Mouse (Mus musculus): ENCODE data around the gene Per2. TPM values are rescaled to one million over a fixed set of nuclear protein-coding genes. Genes with fewer than 3 reads are reported as not detected.

The Per2 gene
- polyA plus RNA-seq, 1 experiment: 1.8 TPM

DNA sequence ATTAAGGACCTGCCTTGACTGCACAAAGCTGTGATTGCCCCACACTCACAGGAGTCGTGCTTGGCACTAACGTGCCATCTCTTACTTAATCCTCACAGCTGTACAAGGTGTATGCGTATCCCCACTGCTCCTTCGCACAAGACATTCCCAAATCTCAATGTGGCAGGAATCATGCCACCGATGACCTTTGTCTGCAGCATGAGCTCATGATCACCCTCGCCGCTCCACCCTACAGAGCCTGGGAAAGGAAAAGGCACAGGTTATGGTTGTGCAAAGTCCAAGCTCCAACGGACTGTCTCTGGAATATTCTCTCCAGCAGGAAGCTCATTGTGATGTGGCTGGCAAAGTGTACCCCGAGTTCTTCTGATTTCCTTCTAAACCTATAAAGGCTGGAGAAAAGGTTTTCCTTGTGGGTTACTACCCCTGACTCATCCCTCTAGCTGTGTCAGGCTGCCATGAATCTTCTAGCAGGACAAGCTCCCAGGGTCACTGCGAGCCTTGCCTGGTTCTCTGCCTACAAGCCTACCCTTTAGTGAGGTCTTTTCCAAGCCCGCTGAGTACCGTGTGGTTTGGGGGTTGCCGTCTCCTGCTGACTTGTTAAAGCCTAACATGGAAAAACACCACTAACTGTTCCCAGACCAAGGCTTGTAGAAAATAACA is 4.3 kb upstream of the Per2 start:
- H3K4me2 ChIP-seq (ENCODE audit: low read depth): no peak overlapping the region
- no peaks in the 10 kb centered on the region for H3K27me3 ChIP-seq (ENCODE audit: control insufficient read depth, insufficient read depth, insufficient read length)
- no peaks in the 10 kb centered on the region for H3K79me2 ChIP-seq (ENCODE audit: control insufficient read depth, insufficient read depth)
- no peak for TF ChIP-seq POLR2AphosphoS2 (IDR thresholded peaks at IDR 0.05; ENCODE audit: insufficient read length, low read depth)
- no peak for TF ChIP-seq TCF3 (IDR thresholded peaks at IDR 0.05; ENCODE audit: insufficient read length, low read depth)
- H3K4me3 ChIP-seq: no peak overlapping the region
- H3ac ChIP-seq (ENCODE audit: control insufficient read depth, insufficient read length): no peak overlapping the region
- no peaks in the 10 kb centered on the region for H3K36me3 ChIP-seq (ENCODE audit: control insufficient read depth, insufficient read depth)

- Histone ChIP-seq H3K4me3 (no peak overlapping the region), H3K4me2 (ENCODE audit: low read depth) (peak overlapping the region; percentile 29), H3ac (ENCODE audit: control insufficient read depth, insufficient read length) (no peak overlapping the region), H3K36me3 (ENCODE audit: control insufficient read depth, insufficient read depth) (no peaks in the 10 kb centered on the region), H3K27me3 (ENCODE audit: control insufficient read depth, insufficient read depth, insufficient read length) (no peaks in the 10 kb centered on the region), H3K79me2 (ENCODE audit: control insufficient read depth, insufficient read depth) (peaks cover 17% of the 10 kb centered on the region)
- TF ChIP-seq REST (IDR thresholded peaks at IDR 0.05; ENCODE audit: insufficient read depth, insufficient read length) (no peak), USF1 (IDR thresholded peaks at IDR 0.05; ENCODE audit: low read depth) (no peak)
Observed at GRCm38 (mm10) chr1:91460564-91460963, 1.4 kb upstream of the Per2 start.

GRCm38 (mm10) chr1:91460069-91460468 is 945 bp upstream of the Per2 start:
- no peaks in the 10 kb centered on the region for H3K27me3 ChIP-seq (ENCODE audit: control insufficient read depth, insufficient read depth, insufficient read length)
- no peak for TF ChIP-seq SRF (IDR thresholded peaks at IDR 0.05; ENCODE audit: control insufficient read depth, insufficient read length, low read depth)
- no peak for TF ChIP-seq MYOG (IDR thresholded peaks at IDR 0.05; ENCODE audit: control insufficient read depth in 1 of 3, insufficient read depth in 1 of 3, insufficient read length in 2 of 3, low read depth in 2 of 3)
- peak overlapping the region; percentile 40 for H3K4me3 ChIP-seq
- H3K79me2 ChIP-seq (ENCODE audit: control insufficient read depth, insufficient read depth): peaks cover 22% of the 10 kb centered on the region
- H3K36me3 ChIP-seq (ENCODE audit: control insufficient read depth, insufficient read depth): no peaks in the 10 kb centered on the region
- H3K4me2 ChIP-seq (ENCODE audit: low read depth): peak overlapping the region; percentile 89
- peak overlapping the region; percentile 57 for H3ac ChIP-seq (ENCODE audit: control insufficient read depth, insufficient read length)

DNA sequence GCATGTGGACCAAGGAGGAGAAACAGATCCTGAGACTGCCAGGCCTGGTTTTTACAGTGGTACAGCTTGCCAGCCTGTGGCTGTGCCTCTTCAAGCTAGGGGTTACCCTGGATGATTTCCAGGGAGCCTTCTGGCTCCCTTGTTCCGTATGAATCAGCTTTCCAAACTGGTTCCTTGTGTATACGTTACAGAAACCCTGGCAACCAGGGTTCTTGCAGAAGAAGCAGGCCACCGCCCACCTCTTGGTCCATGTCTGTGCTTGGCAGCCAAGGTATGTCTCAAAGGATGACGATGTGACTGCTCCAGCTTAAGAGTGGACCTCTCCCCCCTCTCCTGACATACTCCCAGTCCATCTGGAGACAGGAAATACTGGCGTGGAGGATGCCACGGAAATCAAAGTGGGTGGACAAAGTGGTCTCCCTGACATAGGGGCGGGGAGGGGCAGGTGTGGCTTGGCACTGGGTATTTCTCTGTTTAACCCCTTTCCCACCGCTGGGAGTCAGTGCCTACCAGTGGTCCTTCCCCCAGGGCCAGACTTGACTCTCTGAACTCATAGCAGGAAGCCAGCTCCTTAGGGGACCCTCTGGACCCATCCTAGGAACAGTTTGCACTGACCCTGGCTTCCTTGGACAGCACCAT is 782 bp downstream of the Per2 start:
- TF ChIP-seq TCF12 (IDR thresholded peaks at IDR 0.05; ENCODE audit: insufficient read depth, poor library complexity, severe bottlenecking): no peak
- no peak for TF ChIP-seq CEBPB (IDR thresholded peaks at IDR 0.05; ENCODE audit: insufficient read depth, poor library complexity, severe bottlenecking)
- no peak for TF ChIP-seq REST (IDR thresholded peaks at IDR 0.05; ENCODE audit: insufficient read depth, insufficient read length)
- TF ChIP-seq USF1 (IDR thresholded peaks at IDR 0.05; ENCODE audit: low read depth): no peak
- TF ChIP-seq MYOD1 (IDR thresholded peaks at IDR 0.05; ENCODE audit: control insufficient read depth in 1 of 3, insufficient read length in 2 of 3, low read depth in 2 of 3): no peak
- TF ChIP-seq POLR2AphosphoS2 (IDR thresholded peaks at IDR 0.05; ENCODE audit: insufficient read length, low read depth): no peak
- TF ChIP-seq SRF (IDR thresholded peaks at IDR 0.05; ENCODE audit: control insufficient read depth, insufficient read length, low read depth): no peak
- TF ChIP-seq MYOG (IDR thresholded peaks at IDR 0.05; ENCODE audit: control insufficient read depth in 1 of 3, insufficient read depth in 1 of 3, insufficient read length in 2 of 3, low read depth in 2 of 3): no peak
- TF ChIP-seq E2F4 (IDR thresholded peaks at IDR 0.05; ENCODE audit: insufficient read depth): no peak
- no peak for TF ChIP-seq MAX (IDR thresholded peaks at IDR 0.05; ENCODE audit: low read depth)
- no peak for TF ChIP-seq TCF3 (IDR thresholded peaks at IDR 0.05; ENCODE audit: insufficient read length, low read depth)
- no peak for TF ChIP-seq POLR2A (IDR thresholded peaks at IDR 0.05; ENCODE audit: insufficient read length, low read depth)
- H3K4me3 ChIP-seq: peak overlapping the region; percentile 40
- peaks cover 28% of the 10 kb centered on the region for H3K79me2 ChIP-seq (ENCODE audit: control insufficient read depth, insufficient read depth)
- H3K27me3 ChIP-seq (ENCODE audit: control insufficient read depth, insufficient read depth, insufficient read length): no peaks in the 10 kb centered on the region
- no peaks in the 10 kb centered on the region for H3K36me3 ChIP-seq (ENCODE audit: control insufficient read depth, insufficient read depth)
- H3K4me2 ChIP-seq (ENCODE audit: low read depth): peak overlapping the region; percentile 93
- peak overlapping the region; percentile 57 for H3ac ChIP-seq (ENCODE audit: control insufficient read depth, insufficient read length)

GRCm38 (mm10) chr1:91457698-91458097 is 1.4 kb downstream of the Per2 start:
- Histone ChIP-seq H3K4me2 (ENCODE audit: low read depth) (peak overlapping the region; percentile 93), H3K4me3 (peak overlapping the region; percentile 40), H3ac (ENCODE audit: control insufficient read depth, insufficient read length) (no peak overlapping the region), H3K27me3 (ENCODE audit: control insufficient read depth, insufficient read depth, insufficient read length) (no peaks in the 10 kb centered on the region), H3K79me2 (ENCODE audit: control insufficient read depth, insufficient read depth) (peaks cover 34% of the 10 kb centered on the region), H3K36me3 (ENCODE audit: control insufficient read depth, insufficient read depth) (no peaks in the 10 kb centered on the region)
- TF ChIP-seq MYOD1 (IDR thresholded peaks at IDR 0.05; ENCODE audit: control insufficient read depth in 1 of 3, insufficient read length in 2 of 3, low read depth in 2 of 3) (peak in 1 of 3 experiments; percentile 27), MAX (IDR thresholded peaks at IDR 0.05; ENCODE audit: low read depth) (no peak)

GRCm38 (mm10) chr1:91457116-91457515 is 2.0 kb downstream of the Per2 start:
- no peak overlapping the region for H3K4me3 ChIP-seq
- H3ac ChIP-seq (ENCODE audit: control insufficient read depth, insufficient read length): no peak overlapping the region
- peak overlapping the region; percentile 93 for H3K4me2 ChIP-seq (ENCODE audit: low read depth)
- no peaks in the 10 kb centered on the region for H3K27me3 ChIP-seq (ENCODE audit: control insufficient read depth, insufficient read depth, insufficient read length)
- TF ChIP-seq SRF (IDR thresholded peaks at IDR 0.05; ENCODE audit: control insufficient read depth, insufficient read length, low read depth) (no peak), POLR2A (IDR thresholded peaks at IDR 0.05; ENCODE audit: insufficient read length, low read depth) (no peak), POLR2AphosphoS2 (IDR thresholded peaks at IDR 0.05; ENCODE audit: insufficient read length, low read depth) (no peak), TCF12 (IDR thresholded peaks at IDR 0.05; ENCODE audit: insufficient read depth, poor library complexity, severe bottlenecking) (no peak), REST (IDR thresholded peaks at IDR 0.05; ENCODE audit: insufficient read depth, insufficient read length) (no peak), E2F4 (IDR thresholded peaks at IDR 0.05; ENCODE audit: insufficient read depth) (no peak), CEBPB (IDR thresholded peaks at IDR 0.05; ENCODE audit: insufficient read depth, poor library complexity, severe bottlenecking) (no peak), MYOG (IDR thresholded peaks at IDR 0.05; ENCODE audit: control insufficient read depth in 1 of 3, insufficient read depth in 1 of 3, insufficient read length in 2 of 3, low read depth in 2 of 3) (no peak), MYOD1 (IDR thresholded peaks at IDR 0.05; ENCODE audit: control insufficient read depth in 1 of 3, insufficient read length in 2 of 3, low read depth in 2 of 3) (no peak), TCF3 (IDR thresholded peaks at IDR 0.05; ENCODE audit: insufficient read length, low read depth) (no peak), USF1 (IDR thresholded peaks at IDR 0.05; ENCODE audit: low read depth) (no peak), MAX (IDR thresholded peaks at IDR 0.05; ENCODE audit: low read depth) (no peak)
- H3K36me3 ChIP-seq (ENCODE audit: control insufficient read depth, insufficient read depth): no peaks in the 10 kb centered on the region
- H3K79me2 ChIP-seq (ENCODE audit: control insufficient read depth, insufficient read depth): peaks cover 34% of the 10 kb centered on the region
